Mouse (Mus musculus): ENCODE measurements around the gene Hs2st1.

DNA sequence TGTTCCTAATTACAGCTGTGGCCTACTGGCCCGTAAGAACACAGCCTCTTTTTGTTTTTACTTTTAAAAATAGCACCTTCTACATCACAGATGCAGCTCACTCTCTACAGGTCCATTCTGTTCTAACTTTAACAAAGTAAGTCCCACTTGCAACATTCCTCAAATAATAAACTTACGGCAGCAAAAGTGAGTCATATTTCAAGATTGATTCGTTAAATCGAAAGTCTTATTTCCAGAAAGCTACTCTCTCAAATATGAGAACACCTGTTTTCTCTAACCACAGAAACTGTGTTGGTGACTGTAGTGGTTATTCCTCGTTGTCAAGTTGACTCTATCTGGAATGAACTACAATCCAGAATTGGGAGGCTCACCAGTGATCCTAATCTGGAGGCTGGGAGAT is 94.1 kb downstream of the Hs2st1 start:
- TF ChIP-seq GATA1 (IDR thresholded peaks at IDR 0.05; ENCODE audit: borderline replicate concordance, low read length) (no peak), FLI1 (IDR thresholded peaks at IDR 0.05; ENCODE audit: low read length) (no peak)
